Mouse (Mus musculus) lung, postnatal 0 days (tissue): ENCODE measurements around the gene Btg4.

Experiments used
- CTCF ChIP-seq: IDR thresholded peaks from 2 replicates; pipeline ENCODE4 v1.5.1; 2016; ENCODE audit warnings: antibody characterized with exemption, mild to moderate bottlenecking
- EP300 ChIP-seq: IDR thresholded peaks from 2 replicates; pipeline ENCODE4 v1.6.1; 2016; ENCODE audit warnings: antibody characterized with exemption, mild to moderate bottlenecking, control low read depth

- TF ChIP-seq CTCF (no peak), EP300 (no peak)
Observed at GRCm38 (mm10) chr9:51032785-51033529, 27.7 kb upstream of the Btg4 start.
